Mouse (Mus musculus) liver, embryonic 15.5 days (tissue): ENCODE results near the gene Sgk2. TPM values are rescaled to one million over a fixed set of nuclear protein-coding genes. Genes with fewer than 3 reads are reported as not detected.
A peak's percentile ranks its signal among the peaks of the same experiment; 100 is the strongest.

Source experiments
- ATAC-seq: fragments of 200-750 bp; cut with Nextera tagmentation; 2 replicates; pipeline ENCODE4 v1.8.0; 2017; ENCODE audit warnings: moderate number of reproducible peaks, mild to moderate bottlenecking, moderate library complexity; ENCODE audit not compliant: insufficient read depth
- H3K27ac ChIP-seq: fragments of 300-500 bp; sonication (generic); replicated peaks from 2 replicates; pipeline ENCODE4 v1.5.1; 2015; ENCODE audit warnings: mild to moderate bottlenecking, inconsistent platforms
- H3K27me3 ChIP-seq: fragments of 300-500 bp; sonication (generic); 2 replicates; pipeline ENCODE4 v1.6.1; 2015; ENCODE audit warnings: mild to moderate bottlenecking, inconsistent platforms
- H3K36me3 ChIP-seq: fragments of 300-500 bp; sonication (generic); replicated peaks from 2 replicates; pipeline ENCODE4 v1.6.1; 2015; ENCODE audit warnings: moderate library complexity, mild to moderate bottlenecking, inconsistent platforms
- H3K4me1 ChIP-seq: fragments of 300-500 bp; sonication (generic); replicated peaks from 2 replicates; pipeline ENCODE4 v1.6.1; 2015; ENCODE audit warnings: inconsistent platforms
- H3K4me2 ChIP-seq: fragments of 300-500 bp; sonication (generic); 2 replicates; pipeline ENCODE4 v1.6.1; 2015; ENCODE audit warnings: moderate library complexity, mild to moderate bottlenecking, inconsistent platforms
- H3K4me3 ChIP-seq: fragments of 300-500 bp; sonication (generic); replicated peaks from 2 replicates; pipeline ENCODE4 v1.5.1; 2015; ENCODE audit warnings: mild to moderate bottlenecking, inconsistent platforms
- H3K9ac ChIP-seq: fragments of 300-500 bp; sonication (generic); 2 replicates; pipeline ENCODE4 v1.6.1; 2015; ENCODE audit warnings: moderate library complexity, mild to moderate bottlenecking, inconsistent platforms
- H3K9me3 ChIP-seq: fragments of 300-500 bp; sonication (generic); replicated peaks from 2 replicates; pipeline ENCODE4 v1.6.1; 2016; ENCODE audit warnings: inconsistent platforms
- WGBS: fragments of 180-500 bp; shearing (Covaris S2); methylation state at CpG from one replicate; pipeline ENCODE4 v1.1.7; 2015; ENCODE audit warnings: mixed read lengths; ENCODE audit not compliant: insufficient replicate concordance; 5-methylcytosine and 5-hydroxymethylcytosine counted together
- polyA plus RNA-seq: library from polyadenylated mRNA; unstranded; fragments of >200 nt; fragmentation: Nextera tagmentation; extraction: Ambion mirVana; gene quantifications from 2 replicates; pipeline ENCODE4 v1.2.1, GENCODE M21; 2015

Gene Sgk2
- polyA plus RNA-seq, 1 experiment from 2014 or later, result 5.4 TPM

DNA sequence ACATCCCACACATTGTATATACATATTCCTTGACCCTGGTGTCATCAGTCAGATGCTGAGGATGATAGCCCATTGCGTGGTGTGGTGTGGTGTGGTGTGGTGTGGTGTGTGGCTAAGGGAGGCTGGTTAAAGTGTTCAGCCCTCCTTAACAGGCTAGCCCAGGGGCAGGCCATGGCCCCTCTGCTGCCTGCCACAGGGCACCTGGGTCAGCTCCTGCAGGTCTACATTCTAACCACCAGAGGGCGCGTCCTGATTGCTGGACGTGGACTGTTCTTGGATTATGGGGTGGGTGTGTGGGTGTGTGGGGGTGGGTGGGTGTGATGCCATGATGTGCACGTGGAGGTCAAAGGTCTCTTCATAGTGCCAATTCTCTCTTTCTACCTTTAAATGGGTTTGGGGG, 18.8 kb upstream of the Sgk2 start:
- no peaks in the 10 kb centered on the region for H3K9me3 ChIP-seq
- H3K4me1 ChIP-seq, result peaks cover 6% of the 10 kb centered on the region
- no peak overlapping the region for H3K9ac ChIP-seq
- WGBS, result 9% methylated on average over 5 of the region's 5 CpGs
- H3K27ac ChIP-seq, result no peak overlapping the region
- H3K36me3 ChIP-seq, result no peaks in the 10 kb centered on the region
- no peak overlapping the region for H3K4me3 ChIP-seq
- H3K4me2 ChIP-seq, result no peak overlapping the region
- H3K27me3 ChIP-seq, result no peaks in the 10 kb centered on the region
- 0 out of 2 replicates have a peak, but pooled peaks have one; percentile 23 for ATAC-seq

DNA sequence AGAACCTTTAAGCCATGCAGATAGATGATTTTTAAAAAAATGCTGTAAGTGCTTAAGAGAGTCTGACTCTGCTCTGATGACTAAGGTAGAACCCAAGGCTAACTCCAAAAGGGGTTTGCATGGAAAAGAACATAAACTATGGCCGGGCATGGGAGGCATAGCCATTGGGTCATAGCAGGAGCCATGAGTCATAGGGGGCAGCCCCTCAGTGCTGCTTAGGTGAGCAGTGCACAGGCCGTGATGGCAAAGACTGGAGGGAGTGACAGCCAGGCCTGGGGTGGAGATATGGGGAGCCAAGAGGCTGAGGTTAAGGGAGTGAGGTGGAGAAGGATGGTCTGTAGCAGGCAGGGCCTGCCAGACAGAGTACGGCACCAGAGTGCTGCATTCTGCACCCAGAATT, 18.0 kb upstream of the Sgk2 start:
- Histone ChIP-seq H3K4me2 (no peak overlapping the region), H3K27me3 (no peaks in the 10 kb centered on the region), H3K9me3 (no peaks in the 10 kb centered on the region), H3K36me3 (no peaks in the 10 kb centered on the region), H3K9ac (no peak overlapping the region), H3K4me3 (no peak overlapping the region), H3K27ac (no peak overlapping the region), H3K4me1 (peaks cover 11% of the 10 kb centered on the region)
- WGBS, result 56% methylated on average over 3 of the region's 3 CpGs
- no peak for ATAC-seq

DNA sequence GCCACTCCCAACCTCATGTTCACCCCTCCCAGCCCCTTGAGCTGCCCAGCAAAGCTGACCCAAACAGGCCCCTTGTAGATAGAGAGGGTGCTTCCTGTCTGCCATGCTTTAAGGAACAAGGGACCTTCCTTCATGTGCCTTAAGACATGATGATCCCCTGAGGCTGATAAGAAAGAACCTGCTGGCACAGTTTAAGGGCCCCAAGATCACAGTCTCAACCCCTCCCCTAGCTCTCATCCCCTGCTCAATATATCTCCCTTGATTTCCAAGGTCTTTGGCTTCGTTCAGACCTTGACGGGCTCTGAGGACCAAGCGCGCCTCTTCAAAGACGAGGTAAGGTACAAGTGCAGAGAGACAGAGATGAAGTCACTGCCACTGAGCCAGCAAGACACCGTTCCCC, 16.2 kb upstream of the Sgk2 start:
- peaks cover 11% of the 10 kb centered on the region for H3K4me1 ChIP-seq
- no peak overlapping the region for H3K9ac ChIP-seq
- 72% methylated on average over 6 of the region's 6 CpGs for WGBS
- H3K4me3 ChIP-seq, result no peak overlapping the region
- no peaks in the 10 kb centered on the region for H3K9me3 ChIP-seq
- no peaks in the 10 kb centered on the region for H3K36me3 ChIP-seq
- H3K4me2 ChIP-seq, result no peak overlapping the region
- H3K27me3 ChIP-seq, result no peaks in the 10 kb centered on the region; the same call in 1 of the 2 replicates
- no peak overlapping the region for H3K27ac ChIP-seq
- no peak for ATAC-seq

DNA sequence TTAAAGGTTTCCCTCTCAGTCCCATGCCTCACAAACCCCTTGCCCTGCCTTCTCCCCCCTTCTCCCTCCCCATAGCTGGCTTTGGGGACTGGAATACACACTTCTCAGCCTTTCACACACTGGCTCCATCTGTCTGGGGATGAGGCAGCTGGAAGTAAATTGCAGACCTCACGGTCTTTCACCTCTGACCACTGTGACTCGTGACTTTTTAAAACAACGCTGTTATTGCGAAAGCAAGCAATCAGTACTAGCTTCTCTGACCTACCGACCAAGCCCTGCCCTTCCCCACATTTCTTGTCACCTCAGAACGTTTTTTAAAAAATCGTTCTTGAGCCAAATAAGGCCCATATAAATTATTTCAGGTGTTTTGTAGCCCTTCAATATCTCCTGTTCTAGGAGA, 14.4 kb upstream of the Sgk2 start:
- H3K9me3 ChIP-seq, result no peaks in the 10 kb centered on the region
- H3K27ac ChIP-seq, result no peak overlapping the region
- H3K9ac ChIP-seq, result no peak overlapping the region
- H3K4me1 ChIP-seq, result peaks cover 15% of the 10 kb centered on the region
- no peak overlapping the region for H3K4me3 ChIP-seq
- no peak overlapping the region for H3K4me2 ChIP-seq
- no peaks in the 10 kb centered on the region; the same call in 1 of the 2 replicates for H3K27me3 ChIP-seq
- no peaks in the 10 kb centered on the region for H3K36me3 ChIP-seq
- ATAC-seq, result peak; percentile 61; the same call in 1 of the 2 replicates
- WGBS, result 17% methylated on average over 7 of the region's 7 CpGs

DNA sequence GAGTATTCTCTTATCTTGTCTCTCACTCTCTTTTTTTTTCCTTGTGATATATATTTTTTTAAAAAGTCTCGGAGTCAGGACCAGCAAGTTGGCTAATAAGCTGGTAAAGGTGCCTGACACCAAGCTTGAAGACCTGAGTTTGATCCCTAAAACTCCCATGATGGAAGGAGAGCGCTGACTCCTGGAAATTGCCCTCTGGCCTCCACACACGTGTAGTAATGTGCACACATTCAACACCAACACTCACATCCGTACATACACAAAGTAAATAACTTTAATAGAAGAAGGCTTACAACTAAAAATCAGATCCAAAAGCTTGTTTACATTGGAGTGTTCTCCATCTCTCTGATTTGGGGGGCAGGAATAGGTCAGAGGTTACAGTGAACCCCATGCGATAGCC, 13.9 kb upstream of the Sgk2 start:
- Histone ChIP-seq H3K9ac (no peak overlapping the region), H3K4me2 (no peak overlapping the region), H3K9me3 (no peaks in the 10 kb centered on the region), H3K27ac (no peak overlapping the region), H3K4me1 (peaks cover 15% of the 10 kb centered on the region), H3K27me3 (no peaks in the 10 kb centered on the region; the same call in 1 of the 2 replicates), H3K4me3 (no peak overlapping the region), H3K36me3 (no peaks in the 10 kb centered on the region)
- ATAC-seq, result no peak
- WGBS, result 62% methylated on average over 5 of the region's 5 CpGs

DNA sequence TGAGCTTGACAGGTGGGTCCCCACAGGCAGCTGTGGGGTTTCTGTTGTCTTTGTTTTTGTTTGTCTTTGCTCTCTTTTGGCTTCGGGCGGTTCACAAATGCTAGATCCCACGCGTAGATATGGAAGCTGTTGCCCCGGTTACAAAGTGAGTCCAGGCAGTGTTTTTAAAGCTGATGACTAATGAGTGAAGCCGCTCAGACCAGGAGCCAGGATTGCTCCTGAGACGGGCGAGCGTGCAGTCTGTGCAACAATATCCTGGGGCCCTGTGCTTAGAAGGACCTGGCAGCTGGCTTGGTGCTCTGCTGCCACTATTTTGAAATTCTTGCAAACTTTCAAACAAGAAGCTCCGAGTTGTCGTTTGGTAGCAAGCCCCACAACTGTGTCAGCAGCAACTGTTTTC, 13.5 kb upstream of the Sgk2 start:
- Histone ChIP-seq H3K27ac (no peak overlapping the region), H3K36me3 (no peaks in the 10 kb centered on the region), H3K9ac (no peak overlapping the region), H3K4me3 (no peak overlapping the region), H3K9me3 (no peaks in the 10 kb centered on the region), H3K4me1 (peaks cover 15% of the 10 kb centered on the region), H3K27me3 (no peaks in the 10 kb centered on the region; the same call in 1 of the 2 replicates), H3K4me2 (no peak overlapping the region)
- ATAC-seq, result no peak
- WGBS, result 43% methylated on average over 11 of the region's 11 CpGs

DNA sequence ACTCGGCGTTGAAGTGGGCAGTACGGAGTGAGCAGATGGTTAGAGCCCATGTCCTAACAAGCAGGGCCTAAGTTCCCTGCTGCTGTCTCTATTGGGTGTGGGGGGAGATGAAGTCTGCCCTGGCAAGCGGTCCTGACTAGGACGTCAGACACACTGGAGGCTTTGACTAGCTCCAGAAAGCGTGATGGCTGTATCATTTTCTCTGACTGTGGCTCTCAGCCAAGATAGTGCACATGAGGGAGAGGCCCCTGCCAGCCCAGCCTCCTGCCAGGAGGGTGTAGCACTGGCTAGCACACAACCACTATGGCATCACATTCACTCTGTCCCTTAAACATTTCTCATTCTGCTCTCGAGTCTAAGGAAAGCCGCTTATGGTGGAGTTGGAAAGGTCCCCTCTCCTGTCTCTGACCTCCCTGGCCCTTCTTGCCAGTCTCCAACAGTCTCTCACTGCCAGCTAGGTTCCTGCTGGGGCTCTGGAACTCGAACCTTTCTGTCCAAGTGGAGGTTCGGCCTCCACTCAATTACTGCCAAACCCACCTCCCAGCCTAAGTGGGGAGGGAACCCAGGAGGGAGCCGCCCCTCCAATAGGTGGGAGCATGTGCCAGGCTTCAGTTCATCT, 11.9 kb upstream of the Sgk2 start:
- H3K4me1 ChIP-seq, result peaks cover 15% of the 10 kb centered on the region
- no peaks in the 10 kb centered on the region for H3K36me3 ChIP-seq
- no peak overlapping the region for H3K4me2 ChIP-seq
- no peaks in the 10 kb centered on the region for H3K9me3 ChIP-seq
- no peak for ATAC-seq
- H3K27ac ChIP-seq, result no peak overlapping the region
- 63% methylated on average over 11 of the region's 11 CpGs for WGBS
- no peaks in the 10 kb centered on the region; the same call in 1 of the 2 replicates for H3K27me3 ChIP-seq
- H3K9ac ChIP-seq, result no peak overlapping the region
- H3K4me3 ChIP-seq, result no peak overlapping the region

DNA sequence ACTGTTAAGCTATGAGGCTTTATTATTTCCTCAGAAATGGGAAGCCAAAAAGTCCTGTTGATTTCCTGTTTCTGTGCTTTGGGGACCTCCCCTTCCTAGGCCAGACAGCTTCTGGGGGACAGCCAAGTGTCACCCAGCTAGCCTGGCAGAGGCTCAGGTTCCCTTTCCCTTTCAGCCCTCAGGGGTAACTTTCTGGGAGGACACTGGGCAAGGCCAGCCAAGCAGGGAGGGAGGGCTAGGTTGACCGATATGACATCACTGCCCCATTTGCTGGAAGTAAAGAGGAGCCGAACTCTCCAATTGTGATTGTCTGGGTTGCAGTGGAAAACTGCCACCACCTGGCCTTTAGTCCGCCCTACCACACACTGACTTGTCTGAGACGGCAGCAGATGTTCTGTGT, 11.1 kb upstream of the Sgk2 start:
- no peak overlapping the region for H3K9ac ChIP-seq
- WGBS, result 55% methylated on average over 4 of the region's 4 CpGs
- H3K4me3 ChIP-seq, result no peak overlapping the region
- H3K27me3 ChIP-seq, result no peaks in the 10 kb centered on the region; the same call in 1 of the 2 replicates
- H3K4me1 ChIP-seq, result peaks cover 15% of the 10 kb centered on the region
- no peaks in the 10 kb centered on the region for H3K9me3 ChIP-seq
- H3K36me3 ChIP-seq, result no peaks in the 10 kb centered on the region
- H3K4me2 ChIP-seq, result no peak overlapping the region
- H3K27ac ChIP-seq, result no peak overlapping the region
- no peak for ATAC-seq

DNA sequence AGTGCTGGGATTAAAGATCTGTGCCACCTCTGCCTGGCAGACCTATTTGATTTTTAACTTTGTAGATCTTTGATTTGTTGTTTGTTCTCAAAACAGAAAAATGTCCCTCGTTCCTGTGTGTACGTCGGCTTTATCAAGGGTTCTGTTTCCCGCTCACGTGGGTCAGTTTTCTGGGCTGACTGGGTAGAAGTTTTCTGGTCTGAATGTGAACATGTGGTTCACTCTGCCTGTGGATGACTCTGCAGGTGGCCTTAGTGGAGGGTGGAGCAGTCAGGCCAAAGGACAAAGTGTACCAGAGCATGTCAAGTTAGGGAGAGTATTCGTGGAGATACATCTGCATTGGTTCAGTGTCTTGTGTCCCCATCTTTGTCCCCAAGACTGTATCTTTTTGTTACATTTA, 2.7 kb upstream of the Sgk2 start:
- Histone ChIP-seq H3K4me2 (no peak overlapping the region), H3K4me1 (0 out of 2 replicates have a peak, but pooled peaks cover 6% of the 10 kb centered on the region), H3K27ac (no peak overlapping the region), H3K4me3 (no peak overlapping the region), H3K9me3 (no peaks in the 10 kb centered on the region), H3K36me3 (no peaks in the 10 kb centered on the region), H3K9ac (no peak overlapping the region), H3K27me3 (no peaks in the 10 kb centered on the region)
- no peak for ATAC-seq
- WGBS, result 69% methylated on average over 6 of the region's 6 CpGs

DNA sequence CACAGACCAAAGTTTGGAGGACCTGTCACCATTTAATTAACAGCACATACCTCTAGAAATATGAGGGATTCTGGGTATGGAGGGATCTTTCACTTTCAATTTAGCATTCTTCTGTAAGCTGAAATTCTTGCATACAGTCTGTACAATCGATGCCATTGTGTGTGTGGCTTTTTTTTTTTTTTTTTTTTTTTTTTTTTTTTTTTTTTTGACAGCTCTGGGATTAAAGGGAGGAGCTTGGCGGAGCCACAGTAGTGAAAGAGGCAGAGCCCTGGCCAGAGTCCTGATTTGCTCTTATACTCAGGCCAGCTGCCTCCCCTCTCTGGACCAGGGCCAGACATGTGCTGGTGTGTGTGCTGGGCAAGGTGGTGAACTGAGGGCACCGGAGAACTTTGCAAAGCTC, 1.2 kb upstream of the Sgk2 start:
- ATAC-seq, result no peak; the same call in 1 of the 2 replicates
- H3K27ac ChIP-seq, result 0 out of 2 replicates have a peak overlapping the region, but pooled peaks have one; percentile 29

DNA sequence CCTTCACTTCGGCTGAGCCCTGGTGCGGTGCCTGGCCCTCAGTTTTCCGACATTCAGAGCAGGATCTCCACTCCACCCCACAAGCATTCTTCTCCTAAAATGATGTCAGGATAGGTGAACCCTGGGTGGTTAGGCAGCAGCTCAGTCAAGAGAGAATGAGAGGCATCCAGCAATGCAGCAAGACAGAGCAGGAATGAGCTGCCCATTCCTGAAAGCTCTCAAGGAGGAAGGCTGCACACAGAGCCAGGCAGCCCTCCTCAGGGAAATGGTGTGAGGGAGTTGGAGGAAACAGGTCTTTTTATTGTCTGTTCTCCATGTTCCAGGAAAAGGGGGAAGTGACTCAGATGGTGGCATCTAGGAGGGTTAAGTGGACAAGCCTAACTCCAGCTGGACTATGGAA, 366 bp upstream of the Sgk2 start:
- H3K4me3 ChIP-seq, result no peak overlapping the region
- H3K9ac ChIP-seq, result no peak overlapping the region
- H3K27ac ChIP-seq, result peak overlapping the region; percentile 29
- 0 out of 2 replicates have a peak, but pooled peaks cover 6% of the 10 kb centered on the region for H3K4me1 ChIP-seq
- no peak overlapping the region for H3K4me2 ChIP-seq
- no peaks in the 10 kb centered on the region for H3K27me3 ChIP-seq
- H3K9me3 ChIP-seq, result no peaks in the 10 kb centered on the region
- 51% methylated on average over 3 of the region's 3 CpGs for WGBS
- ATAC-seq, result no peak
- H3K36me3 ChIP-seq, result no peaks in the 10 kb centered on the region

More for the DNA sequence above, 1.2 kb upstream of the Sgk2 start:
- Histone ChIP-seq H3K4me2 (no peak overlapping the region), H3K27me3 (no peaks in the 10 kb centered on the region), H3K9ac (no peak overlapping the region), H3K4me3 (no peak overlapping the region), H3K4me1 (0 out of 2 replicates have a peak, but pooled peaks cover 6% of the 10 kb centered on the region), H3K36me3 (no peaks in the 10 kb centered on the region), H3K9me3 (no peaks in the 10 kb centered on the region)
- WGBS, result 51% methylated on average over 3 of the region's 3 CpGs

DNA sequence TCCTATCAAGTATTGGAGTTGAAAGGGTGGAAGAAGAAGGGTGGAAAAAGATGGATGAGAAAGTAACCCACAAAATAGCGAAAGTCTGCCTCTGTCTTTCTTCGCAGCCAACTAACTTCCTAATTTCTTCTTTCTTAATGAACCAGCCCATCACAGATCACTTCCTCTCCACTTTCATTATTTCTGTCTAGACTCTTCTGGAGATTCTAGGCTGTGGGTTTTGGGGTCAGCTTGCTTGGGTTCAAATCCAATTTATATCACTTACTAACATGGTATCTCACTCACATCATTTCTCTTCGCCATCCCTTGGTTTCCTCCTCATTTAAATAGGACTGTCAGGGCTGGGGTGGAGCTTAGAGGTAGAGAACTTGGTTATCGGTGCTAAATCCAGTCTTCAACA, 1.1 kb downstream of the Sgk2 start:
- no peak overlapping the region for H3K4me3 ChIP-seq
- H3K27me3 ChIP-seq, result no peaks in the 10 kb centered on the region
- no peaks in the 10 kb centered on the region for H3K36me3 ChIP-seq
- ATAC-seq, result no peak
- H3K27ac ChIP-seq, result no peak overlapping the region
- 47% methylated on average over 4 of the region's 4 CpGs for WGBS
- H3K4me2 ChIP-seq, result no peak overlapping the region
- peaks cover 6% of the 10 kb centered on the region; the same call in 1 of the 2 replicates for H3K4me1 ChIP-seq
- H3K9me3 ChIP-seq, result no peaks in the 10 kb centered on the region
- no peak overlapping the region for H3K9ac ChIP-seq
